Mouse (Mus musculus) MEL (cell line): Measurements from ENCODE around the gene Parpbp. TPM values are rescaled to one million over a fixed set of nuclear protein-coding genes. Genes with fewer than 3 reads are reported as not detected.

Experiments used
- DNase-seq: peaks from one replicate; pipeline ENCODE4 v3.0.0; 2011; ENCODE audit warnings: low read depth, low spot score
- H3K27ac ChIP-seq: 2 replicates; pipeline ENCODE4 v1.5.1; 2012; ENCODE audit warnings: low read depth, mild to moderate bottlenecking, control low read depth, low read length, moderate library complexity; ENCODE audit not compliant: control insufficient read depth
- H3K27me3 ChIP-seq, 2 experiments: fragments of 150-350 bp in 1 of 2; sonication (generic) in 1 of 2; 2 replicates each; pipeline ENCODE4 v1.6.1; 2012; ENCODE audit warnings: low read length in 2 of 2, mild to moderate bottlenecking in 2 of 2, improper control_type of control experiment in 1 of 2, moderate library complexity in 1 of 2; ENCODE audit not compliant: insufficient read depth in 2 of 2, control insufficient read depth in 1 of 2
- H3K36me3 ChIP-seq, 2 experiments: 2 replicates each; pipeline ENCODE4 v1.6.1; 2012 to 2014; ENCODE audit warnings: low read length in 2 of 2, improper control_type of control experiment in 1 of 2, inconsistent platforms in 1 of 2, mild to moderate bottlenecking in 1 of 2; ENCODE audit not compliant: insufficient read depth in 2 of 2, control insufficient read depth in 1 of 2
- H3K4me1 ChIP-seq, 2 experiments: fragments of 150-350 bp in 1 of 2; sonication (generic) in 1 of 2; 2 replicates each; pipeline ENCODE4 v1.6.1; 2012; ENCODE audit warnings: low read length in 2 of 2, improper control_type of control experiment in 1 of 2, mild to moderate bottlenecking in 1 of 2; ENCODE audit not compliant: insufficient read depth in 2 of 2, control insufficient read depth in 1 of 2
- H3K4me3 ChIP-seq, 2 experiments: fragments of 150-350 bp in 1 of 2; sonication (generic) in 1 of 2; 2 replicates each; pipeline ENCODE4 v1.5.1; 2012; ENCODE audit warnings: low read depth in 2 of 2, low read length in 2 of 2, mild to moderate bottlenecking in 2 of 2, moderate library complexity in 2 of 2, control low read depth in 1 of 2, improper control_type of control experiment in 1 of 2; ENCODE audit not compliant: control insufficient read depth in 1 of 2, insufficient read depth in 1 of 2
- H3K79me2 ChIP-seq: 2 replicates; pipeline ENCODE4 v1.6.1; 2012; ENCODE audit warnings: mild to moderate bottlenecking, low read length, moderate library complexity; ENCODE audit not compliant: control insufficient read depth, poor library complexity, insufficient read depth
- H3K9ac ChIP-seq: 2 replicates; pipeline ENCODE4 v1.6.1; 2012; ENCODE audit warnings: low read depth, mild to moderate bottlenecking, control low read depth, low read length, moderate library complexity; ENCODE audit not compliant: control insufficient read depth, poor library complexity, severe bottlenecking
- H3K9me3 ChIP-seq: fragments of 150-350 bp; sonication (generic); replicated peaks from 2 replicates; pipeline ENCODE4 v1.6.1; 2012; ENCODE audit warnings: mild to moderate bottlenecking, low read length, improper control_type of control experiment, moderate library complexity; ENCODE audit not compliant: insufficient read depth
- CHD1 ChIP-seq: IDR thresholded peaks from 2 replicates; pipeline ENCODE4 v1.6.1; 2012; ENCODE audit warnings: low read depth, mild to moderate bottlenecking, inconsistent platforms, low read length, improper control_type of control experiment
- CHD2 ChIP-seq: IDR thresholded peaks from 2 replicates; pipeline ENCODE4 v1.6.1; 2011; ENCODE audit warnings: low read length, improper control_type of control experiment
- E2F4 ChIP-seq: IDR thresholded peaks from 2 replicates; pipeline ENCODE4 v1.6.1; 2011; ENCODE audit warnings: low read depth, low read length, improper control_type of control experiment, borderline replicate concordance
- ELF1 ChIP-seq: IDR thresholded peaks from 2 replicates; pipeline ENCODE4 v1.6.1; 2014; ENCODE audit warnings: low read depth, mild to moderate bottlenecking, inconsistent platforms, low read length, improper control_type of control experiment, moderate library complexity
- EP300 ChIP-seq, 2 experiments: IDR thresholded peaks; 2 replicates each; pipeline ENCODE4 v1.6.1; 2011; ENCODE audit warnings: improper control_type of control experiment in 2 of 2, low read length in 2 of 2, low read depth in 1 of 2, mild to moderate bottlenecking in 1 of 2
- ETS1 ChIP-seq: IDR thresholded peaks from 2 replicates; pipeline ENCODE4 v1.6.1; 2012; ENCODE audit warnings: low read depth, mild to moderate bottlenecking, inconsistent platforms, low read length, improper control_type of control experiment, moderate library complexity
- GATA1 ChIP-seq: IDR thresholded peaks from 2 replicates; pipeline ENCODE4 v1.6.1; 2011; ENCODE audit warnings: low read depth, low read length, improper control_type of control experiment
- HCFC1 ChIP-seq: IDR thresholded peaks from 2 replicates; pipeline ENCODE4 v1.6.1; 2012; ENCODE audit warnings: low read depth, mild to moderate bottlenecking, inconsistent platforms, low read length, improper control_type of control experiment, moderate library complexity
- KAT2A ChIP-seq: conservative IDR thresholded peaks from 2 replicates; pipeline ENCODE4 v1.6.1; 2012; ENCODE audit warnings: low read depth, low read length, improper control_type of control experiment, inconsistent platforms
- MAX ChIP-seq: IDR thresholded peaks from 2 replicates; pipeline ENCODE4 v1.6.1; 2011; ENCODE audit warnings: low read length, improper control_type of control experiment
- MEF2A ChIP-seq: IDR thresholded peaks from 2 replicates; pipeline ENCODE4 v1.6.1; 2014; ENCODE audit warnings: low read depth, mild to moderate bottlenecking, inconsistent platforms, low read length, improper control_type of control experiment; ENCODE audit not compliant: poor library complexity, insufficient replicate concordance, severe bottlenecking; ENCODE audit errors: extremely low read depth
- MXI1 ChIP-seq: IDR thresholded peaks from 2 replicates; pipeline ENCODE4 v1.6.1; 2011; ENCODE audit warnings: mild to moderate bottlenecking, low read depth, low read length, improper control_type of control experiment
- MYC ChIP-seq: IDR thresholded peaks from 2 replicates; pipeline ENCODE4 v1.6.1; 2011; ENCODE audit warnings: low read depth, mild to moderate bottlenecking, low read length, improper control_type of control experiment, moderate library complexity
- NELFE ChIP-seq: IDR thresholded peaks from 2 replicates; pipeline ENCODE4 v1.6.1; 2011; ENCODE audit warnings: low read depth, low read length, improper control_type of control experiment
- NRF1 ChIP-seq: IDR thresholded peaks from 2 replicates; pipeline ENCODE4 v1.6.1; 2014; ENCODE audit warnings: low read depth, mild to moderate bottlenecking, inconsistent platforms, low read length, improper control_type of control experiment, moderate library complexity; ENCODE audit not compliant: poor library complexity, insufficient read depth, severe bottlenecking
- POLR2A ChIP-seq, 2 experiments: IDR thresholded peaks; 2 replicates each; pipeline ENCODE4 v1.6.1; 2011 to 2012; ENCODE audit warnings: low read length in 2 of 2, mild to moderate bottlenecking in 2 of 2, control low read depth in 1 of 2, improper control_type of control experiment in 1 of 2, low read depth in 1 of 2, moderate library complexity in 1 of 2; ENCODE audit not compliant: control insufficient read depth in 1 of 2, insufficient read depth in 1 of 2, poor library complexity in 1 of 2
- POLR2AphosphoS2 ChIP-seq: IDR thresholded peaks from 2 replicates; pipeline ENCODE4 v1.6.1; 2011; ENCODE audit warnings: low read length, improper control_type of control experiment
- POLR2AphosphoS5 ChIP-seq: IDR thresholded peaks from 2 replicates; pipeline ENCODE4 v1.6.1; 2012; ENCODE audit warnings: low read depth, borderline replicate concordance, mild to moderate bottlenecking, inconsistent platforms, low read length, moderate library complexity, mixed read lengths
- RAD21 ChIP-seq: IDR thresholded peaks from 2 replicates; pipeline ENCODE4 v1.6.1; 2011; ENCODE audit warnings: mild to moderate bottlenecking, low read depth, low read length, improper control_type of control experiment
- SIN3A ChIP-seq: IDR thresholded peaks from 2 replicates; pipeline ENCODE4 v1.6.1; 2012; ENCODE audit warnings: low read length, improper control_type of control experiment, inconsistent platforms
- TBP ChIP-seq: IDR thresholded peaks from 2 replicates; pipeline ENCODE4 v1.8.0; 2011; ENCODE audit warnings: low read depth, low read length, improper control_type of control experiment
- TCF12 ChIP-seq: IDR thresholded peaks from 2 replicates; pipeline ENCODE4 v1.6.1; 2014; ENCODE audit warnings: low read depth, mild to moderate bottlenecking, inconsistent platforms, low read length, improper control_type of control experiment, moderate library complexity
- USF1 ChIP-seq: IDR thresholded peaks from 2 replicates; pipeline ENCODE4 v1.6.1; 2014; ENCODE audit warnings: low read depth, mild to moderate bottlenecking, inconsistent platforms, low read length, improper control_type of control experiment, moderate library complexity
- ZMIZ1 ChIP-seq: IDR thresholded peaks from 2 replicates; pipeline ENCODE4 v1.6.1; 2012; ENCODE audit warnings: low read depth, mild to moderate bottlenecking, inconsistent platforms, low read length, improper control_type of control experiment, moderate library complexity
- ZNF384 ChIP-seq: IDR thresholded peaks from 2 replicates; pipeline ENCODE4 v1.6.1; 2012; ENCODE audit warnings: low read depth, mild to moderate bottlenecking, inconsistent platforms, low read length, improper control_type of control experiment
- polyA plus RNA-seq, 2 experiments: library from polyadenylated mRNA; stranded (reverse) in 1 of 2; unstranded in 1 of 2; fragments of >175 nt in 1 of 2; fragments of >200 nt in 1 of 2; gene quantifications; 2 replicates each; pipeline versions ENCODE4 v1.2.1 to v1.2.4; 2012; ENCODE audit warnings: low replicate concordance in 2 of 2, low read depth in 1 of 2; ENCODE audit not compliant: insufficient read length in 2 of 2, insufficient read depth in 1 of 2, missing spikeins in 1 of 2
- total RNA-seq: library from RNA; depleted of rRNA; stranded (reverse); fragments of 300-350 nt; gene quantifications from 2 replicates; pipeline ENCODE4 v1.2.3, GENCODE M21; 2012; rRNA removed

Parpbp gene
- total RNA-seq, result 17.6 and 19.0 TPM in 2 replicates
- polyA plus RNA-seq, result 10 to 100 TPM in 1 of 2 experiments, not detected in 1; 14.6 TPM

DNA sequence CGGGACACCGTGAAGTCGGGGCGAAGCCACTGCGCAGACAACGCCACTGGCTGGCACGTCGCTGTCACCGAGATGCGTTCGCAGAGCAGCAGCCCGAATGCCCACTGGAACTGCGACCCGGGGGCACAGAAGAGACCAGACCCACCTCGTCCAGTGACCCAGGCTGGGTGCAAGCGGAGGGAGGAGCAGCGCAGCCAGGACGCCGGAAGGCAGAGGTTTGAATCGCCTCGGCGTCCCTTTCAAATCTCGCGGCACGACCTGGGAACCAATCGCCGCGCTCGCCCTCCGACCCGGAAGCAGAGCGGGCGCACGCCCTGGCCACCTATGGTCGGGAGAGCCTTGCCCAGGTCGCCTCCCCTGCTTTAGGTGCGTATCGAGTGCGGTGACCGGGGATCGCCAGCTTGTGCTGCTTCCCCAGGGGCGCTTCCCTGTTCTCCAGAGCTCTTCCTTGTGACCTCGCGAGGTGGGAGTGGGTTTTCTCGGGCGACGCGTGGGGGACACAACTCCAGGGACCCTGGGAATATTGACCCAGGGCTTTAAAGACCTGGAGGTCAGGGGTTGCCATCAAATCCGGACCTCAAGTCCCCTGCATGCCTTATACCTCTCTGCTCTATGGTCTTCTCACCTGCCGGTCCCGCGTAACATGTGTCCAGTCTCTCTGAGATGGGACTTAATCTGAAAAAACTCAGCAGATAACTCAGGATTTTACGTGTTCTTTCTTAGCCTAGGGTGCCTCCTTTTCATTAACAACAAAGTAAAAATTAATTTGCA, at the start of gene Parpbp, which contains the start of gene Nup37:
Gene Parpbp, minus strand, starts transcription at position 235 of the 771 bp plus-strand sequence.
Gene Nup37, plus strand, starts transcription at position 286 of the 771 bp plus-strand sequence.
- H3K27ac ChIP-seq, result peak within 1 kb of the TSS; percentile 46
- no peaks in the 10 kb centered on the region for H3K27me3 ChIP-seq
- peak; percentile 87 for TF ChIP-seq NELFE
- peak; percentile 91 for TF ChIP-seq HCFC1
- peak; percentile 95 for TF ChIP-seq SIN3A
- 0 out of 2 replicates have a peak, but pooled peaks have one; percentile 51 for TF ChIP-seq E2F4
- no peak for TF ChIP-seq USF1
- TF ChIP-seq MYC, result peak; percentile 88; the same call in 1 of the 2 replicates
- peak; percentile 74 for TF ChIP-seq KAT2A
- no peak for TF ChIP-seq ZNF384
- TF ChIP-seq EP300 (IDR thresholded peaks at IDR 0.05; ENCODE audit: low read depth in 1 of 2, low read length in 2 of 2), result no peak
- TF ChIP-seq POLR2A (IDR thresholded peaks at IDR 0.05; ENCODE audit: control insufficient read depth in 1 of 2, insufficient read depth in 1 of 2, low read depth in 1 of 2, low read length in 2 of 2, poor library complexity in 1 of 2), result peak; percentile 89 to 92
- TF ChIP-seq CHD2, result peak; percentile 93
- 0 out of 2 replicates have a peak, but pooled peaks have one; percentile 28 for TF ChIP-seq POLR2AphosphoS5
- peak; percentile 65 for TF ChIP-seq TCF12
- TF ChIP-seq MAX, result peak; percentile 74
- no peak for TF ChIP-seq ETS1
- peak; percentile 79 for TF ChIP-seq ZMIZ1
- peak; percentile 91 for TF ChIP-seq ELF1
- TF ChIP-seq GATA1, result no peak
- no peak for TF ChIP-seq CHD1
- peak; percentile 65 for TF ChIP-seq TBP
- 0 out of 2 replicates have a peak, but pooled peaks have one; percentile 40 for TF ChIP-seq NRF1
- peak; percentile 92 for TF ChIP-seq MXI1
- TF ChIP-seq MEF2A, result 0 out of 2 replicates have a peak, but pooled peaks have one; percentile 37
- TF ChIP-seq RAD21, result no peak
- TF ChIP-seq POLR2AphosphoS2, result peak; percentile 86; the same call in 1 of the 2 replicates
- H3K79me2 ChIP-seq, result peaks cover 28% of the 10 kb centered on the region
- H3K36me3 ChIP-seq, result peaks cover 8 to 21% of the 10 kb centered on the region in 2 experiments
- H3K9me3 ChIP-seq, result no peaks in the 10 kb centered on the region
- DNase-seq, result peak; percentile 92
- H3K4me1 ChIP-seq, result peaks cover 2 to 11% of the 10 kb centered on the region in 2 experiments; a peak in 3 of 4 replicates
- peak within 1 kb of the TSS; percentile 95 for H3K9ac ChIP-seq
- H3K4me3 ChIP-seq, result peak within 1 kb of the TSS; percentile 82 to 99
